Mouse (Mus musculus) left cerebral cortex, postnatal 25 days (tissue): ENCODE measurements around the gene Ficd. TPM values are rescaled to one million over a fixed set of nuclear protein-coding genes. Genes with fewer than 3 reads are reported as not detected.

Source experiments
- DNase-seq, 2 experiments: peaks; one replicate each; pipeline ENCODE4 v3.0.0; 2022; ENCODE audit warnings: low spot score in 2 of 2, mixed read lengths in 1 of 2
- intact Hi-C: fragments of 180-260 bp; cut with DNase I; formaldehyde crosslinking; loops from one replicate; pipeline ENCODE4 v1.15.1; 2025
- total RNA-seq, 2 experiments: library from RNA; stranded (reverse); gene quantifications; 2 replicates each; pipeline ENCODE4 v1.2.3; 2021

Ficd gene
- total RNA-seq, 2 experiments from 2014 or later, result 12.2 to 12.5 TPM

GRCm38 (mm10) chr5:113789075-113789788, 53.6 kb downstream of the Ficd start:
- intact Hi-C loops, result no loop called here

More at GRCm38 (mm10) chr5:113789075-113789788, 53.6 kb downstream of the Ficd start:
- DNase-seq, result no peak

Other genes starting within 250 kb of the Ficd start
- gene Wscd2, start 245.5 kb upstream of the Ficd start, total RNA-seq, result 10 to 100 TPM; 56.0 to 67.5 TPM
- gene Cmklr1, start 85.4 kb upstream of the Ficd start, total RNA-seq, result 1 to 10 TPM; 3.8 to 4.5 TPM
- not detected for gene 1700069L16Rik, start 11.0 kb upstream of the Ficd start, total RNA-seq
- 10 to 100 TPM; 36.6 to 37.1 TPM for gene Sart3, start 36.7 kb downstream of the Ficd start, total RNA-seq
- 100 to 1,000 TPM; 110 to 116 TPM for gene Iscu, start 36.9 kb downstream of the Ficd start, total RNA-seq
- 10 to 100 TPM; 23.3 to 25.6 TPM for gene Tmem119, start 64.7 kb downstream of the Ficd start, total RNA-seq
- gene Selplg, start 96.8 kb downstream of the Ficd start, total RNA-seq, result 10 to 100 TPM; 30.2 to 32.9 TPM
- 10 to 100 TPM; 76.1 to 77.5 TPM for gene Coro1c, start 173.0 kb downstream of the Ficd start, total RNA-seq